Mouse (Mus musculus) kidney, embryonic 14.5 days (tissue): ENCODE measurements around the gene Clnk. TPM values are rescaled to one million over a fixed set of nuclear protein-coding genes. Genes with fewer than 3 reads are reported as not detected.

Experiments used
- ATAC-seq: fragments of 200-750 bp; cut with Nextera tagmentation; 2 replicates; pipeline ENCODE4 v1.8.0; 2017; ENCODE audit warnings: moderate number of reproducible peaks, mild to moderate bottlenecking, moderate TSS enrichment, moderate library complexity; ENCODE audit not compliant: low FRiP score, low TSS enrichment
- H3K27ac ChIP-seq: fragments of 300-500 bp; sonication (generic); 2 replicates; pipeline ENCODE4 v1.5.1; 2014; ENCODE audit warnings: low read depth, mild to moderate bottlenecking, low read length, moderate library complexity, mixed read lengths
- H3K27me3 ChIP-seq: fragments of 300-500 bp; sonication (generic); 2 replicates; pipeline ENCODE4 v1.6.1; 2014; ENCODE audit warnings: mild to moderate bottlenecking, low read length; ENCODE audit not compliant: control insufficient read depth, insufficient read depth
- H3K36me3 ChIP-seq: fragments of 300-500 bp; sonication (generic); 2 replicates; pipeline ENCODE4 v1.6.1; 2014; ENCODE audit warnings: low read length, mixed read lengths; ENCODE audit not compliant: control insufficient read depth, insufficient read depth
- H3K4me1 ChIP-seq: fragments of 300-500 bp; sonication (generic); 2 replicates; pipeline ENCODE4 v1.6.1; 2014; ENCODE audit warnings: low read length, mixed read lengths; ENCODE audit not compliant: control insufficient read depth, insufficient read depth
- H3K4me2 ChIP-seq: fragments of 300-500 bp; sonication (generic); replicated peaks from 2 replicates; pipeline ENCODE4 v1.6.1; 2014; ENCODE audit warnings: low read depth, mild to moderate bottlenecking, low read length
- H3K4me3 ChIP-seq: fragments of 300-500 bp; sonication (generic); 2 replicates; pipeline ENCODE4 v1.5.1; 2014; ENCODE audit warnings: mild to moderate bottlenecking, low read length
- H3K9ac ChIP-seq: fragments of 300-500 bp; sonication (generic); 2 replicates; pipeline ENCODE4 v1.6.1; 2014; ENCODE audit warnings: low read depth, mild to moderate bottlenecking, low read length, moderate library complexity
- H3K9me3 ChIP-seq: fragments of 300-500 bp; sonication (generic); 2 replicates; pipeline ENCODE4 v1.6.1; 2016; ENCODE audit warnings: low read length; ENCODE audit not compliant: control insufficient read depth
- WGBS: fragments of 180-500 bp; shearing (Covaris S2); extraction: QIAGEN DNeasy Blood & Tissue Kit; methylation state at CpG from one replicate; pipeline ENCODE4 v1.1.7; 2014; 5-methylcytosine and 5-hydroxymethylcytosine counted together
- polyA plus RNA-seq: library from polyadenylated mRNA; unstranded; fragments of >200 nt; fragmentation: Nextera tagmentation; extraction: Ambion mirVana; gene quantifications from 2 replicates; pipeline ENCODE4 v1.2.1, GENCODE M21; 2014

Clnk gene
- polyA plus RNA-seq, 1 experiment from 2014 or later, result not detected

GRCm38 (mm10) chr5:38881416-38881727, 4.8 kb upstream of the Clnk start:
- Histone ChIP-seq H3K9me3 (no peaks in the 10 kb centered on the region), H3K4me1 (no peaks in the 10 kb centered on the region), H3K27me3 (no peaks in the 10 kb centered on the region), H3K36me3 (no peaks in the 10 kb centered on the region), H3K4me3 (no peak overlapping the region), H3K27ac (no peak overlapping the region), H3K9ac (no peak overlapping the region), H3K4me2 (no peak overlapping the region)
- WGBS, result 78% methylated on average over 1 of the region's 1 CpGs
- no peak for ATAC-seq

DNA sequence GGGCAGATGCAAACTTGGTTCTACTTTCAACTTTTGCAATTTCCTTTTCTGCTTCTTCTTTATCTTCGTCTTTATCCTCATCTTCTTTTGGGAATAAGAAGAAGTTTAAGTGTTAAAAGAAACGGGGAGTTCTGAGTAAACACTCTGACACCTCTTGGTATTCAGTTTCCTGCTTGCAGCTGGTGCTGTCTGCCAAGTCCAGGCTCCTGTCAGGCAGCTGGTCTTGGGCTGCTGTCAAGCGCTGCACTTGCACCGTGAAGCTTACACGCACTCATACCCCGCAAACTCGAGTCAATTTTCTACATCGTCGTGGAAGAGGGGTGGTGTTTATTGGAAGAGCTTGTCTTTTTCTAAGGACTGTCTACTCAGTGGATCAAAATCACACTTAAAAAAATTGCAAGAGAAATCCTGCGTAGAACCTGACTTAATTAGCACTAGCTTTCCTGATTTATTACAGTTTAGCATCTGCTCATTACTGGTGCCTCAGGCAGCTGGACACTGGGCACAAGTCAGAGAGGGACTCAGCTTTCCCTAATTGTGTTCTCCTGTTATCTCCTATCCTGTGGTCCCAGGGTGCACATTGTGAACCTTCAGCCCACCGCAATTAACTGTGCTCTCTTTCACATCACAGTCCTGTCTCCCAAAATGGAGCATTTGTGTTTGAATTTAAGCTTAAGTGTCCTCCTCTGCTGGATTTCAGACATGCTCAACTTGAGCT, 3.5 kb upstream of the Clnk start:
- Histone ChIP-seq H3K36me3 (no peaks in the 10 kb centered on the region), H3K4me2 (no peak overlapping the region), H3K27me3 (no peaks in the 10 kb centered on the region), H3K4me1 (no peaks in the 10 kb centered on the region), H3K27ac (no peak overlapping the region), H3K4me3 (no peak overlapping the region), H3K9me3 (no peaks in the 10 kb centered on the region), H3K9ac (no peak overlapping the region)
- peak; percentile 78; the same call in 1 of the 2 replicates for ATAC-seq
- WGBS, result 32% methylated on average over 11 of the region's 11 CpGs

GRCm38 (mm10) chr5:38875403-38875802, 1.2 kb downstream of the Clnk start:
- no peaks in the 10 kb centered on the region for H3K27me3 ChIP-seq
- no peaks in the 10 kb centered on the region for H3K9me3 ChIP-seq
- no peak overlapping the region for H3K9ac ChIP-seq
- no peak for ATAC-seq
- H3K4me1 ChIP-seq, result no peaks in the 10 kb centered on the region
- WGBS, result 37% methylated on average over 3 of the region's 3 CpGs
- no peak overlapping the region for H3K27ac ChIP-seq
- H3K36me3 ChIP-seq, result no peaks in the 10 kb centered on the region
- H3K4me2 ChIP-seq, result no peak overlapping the region
- no peak overlapping the region for H3K4me3 ChIP-seq

- no peak overlapping the region for H3K27ac ChIP-seq
- WGBS, result 23% methylated on average over 1 of the region's 1 CpGs
- ATAC-seq, result no peak
- no peaks in the 10 kb centered on the region for H3K36me3 ChIP-seq
- H3K4me2 ChIP-seq, result no peak overlapping the region
- no peaks in the 10 kb centered on the region for H3K27me3 ChIP-seq
- no peaks in the 10 kb centered on the region for H3K9me3 ChIP-seq
- H3K9ac ChIP-seq, result no peak overlapping the region
- H3K4me3 ChIP-seq, result no peak overlapping the region
- no peaks in the 10 kb centered on the region for H3K4me1 ChIP-seq
Observed at GRCm38 (mm10) chr5:38874931-38875330, 1.7 kb downstream of the Clnk start.

DNA sequence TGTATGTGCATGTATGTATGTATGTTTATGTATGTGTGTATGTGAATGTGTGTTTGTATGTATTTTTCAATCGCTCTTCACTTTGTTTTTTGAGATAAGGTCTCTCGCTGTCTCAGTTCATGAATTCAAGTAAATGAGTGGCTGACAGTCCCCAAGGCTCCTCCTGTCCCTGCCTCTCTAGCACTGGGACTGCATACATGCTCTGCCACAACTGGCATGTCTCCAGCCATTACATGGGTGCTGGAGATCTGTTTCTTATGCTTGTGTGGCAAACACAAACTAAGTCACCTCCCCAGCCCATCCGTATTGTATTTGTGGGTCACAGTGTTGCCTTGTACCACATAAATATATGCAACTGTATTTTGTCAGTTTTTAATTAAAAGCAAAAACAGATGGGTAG, 3.7 kb downstream of the Clnk start:
- Histone ChIP-seq H3K4me2 (no peak overlapping the region), H3K36me3 (no peaks in the 10 kb centered on the region), H3K4me3 (no peak overlapping the region), H3K27ac (no peak overlapping the region), H3K9ac (no peak overlapping the region), H3K9me3 (no peaks in the 10 kb centered on the region), H3K27me3 (no peaks in the 10 kb centered on the region), H3K4me1 (no peaks in the 10 kb centered on the region)
- no peak for ATAC-seq
- WGBS, result 92% methylated on average over 3 of the region's 3 CpGs

DNA sequence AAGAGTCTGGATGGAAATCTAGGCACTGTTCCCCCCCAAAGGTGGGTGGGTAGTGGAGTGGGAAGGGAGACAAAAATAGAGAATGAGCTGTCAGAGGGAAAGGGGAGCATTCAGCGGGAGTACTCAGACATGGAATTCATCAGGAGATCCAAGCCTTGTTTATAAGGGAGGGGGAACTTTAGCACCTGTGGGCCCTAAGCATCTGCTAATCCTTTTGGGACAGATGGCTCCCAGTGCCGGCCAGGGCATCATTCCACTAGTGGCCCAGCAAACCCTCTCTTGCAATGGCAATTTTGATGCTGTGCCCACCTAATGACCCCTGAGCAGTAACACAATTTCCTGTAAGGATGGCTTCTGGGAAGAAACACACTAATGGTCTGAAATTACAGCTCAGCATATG, 5.0 kb downstream of the Clnk start:
- Histone ChIP-seq H3K9me3 (no peaks in the 10 kb centered on the region), H3K4me3 (no peak overlapping the region), H3K27ac (no peak overlapping the region), H3K36me3 (no peaks in the 10 kb centered on the region), H3K4me2 (no peak overlapping the region), H3K4me1 (no peaks in the 10 kb centered on the region), H3K27me3 (no peaks in the 10 kb centered on the region), H3K9ac (no peak overlapping the region)
- ATAC-seq, result no peak
- 70% methylated on average over 2 of the region's 2 CpGs for WGBS

- no peaks in the 10 kb centered on the region for H3K27me3 ChIP-seq
- no peak overlapping the region for H3K9ac ChIP-seq
- no peak overlapping the region for H3K27ac ChIP-seq
- 78% methylated on average over 12 of the region's 12 CpGs for WGBS
- H3K4me3 ChIP-seq, result no peak overlapping the region
- H3K9me3 ChIP-seq, result no peaks in the 10 kb centered on the region
- H3K4me2 ChIP-seq, result no peak overlapping the region
- no peaks in the 10 kb centered on the region for H3K4me1 ChIP-seq
- H3K36me3 ChIP-seq, result no peaks in the 10 kb centered on the region
- ATAC-seq, result no peak
Observed at GRCm38 (mm10) chr5:38870485-38870884, 6.1 kb downstream of the Clnk start.

GRCm38 (mm10) chr5:38869976-38870375, 6.6 kb downstream of the Clnk start:
- Histone ChIP-seq H3K4me3 (no peak overlapping the region), H3K4me2 (no peak overlapping the region), H3K4me1 (no peaks in the 10 kb centered on the region), H3K27me3 (no peaks in the 10 kb centered on the region), H3K36me3 (no peaks in the 10 kb centered on the region), H3K9me3 (no peaks in the 10 kb centered on the region), H3K27ac (no peak overlapping the region), H3K9ac (no peak overlapping the region)
- ATAC-seq, result no peak
- 87% methylated on average over 9 of the region's 9 CpGs for WGBS

DNA sequence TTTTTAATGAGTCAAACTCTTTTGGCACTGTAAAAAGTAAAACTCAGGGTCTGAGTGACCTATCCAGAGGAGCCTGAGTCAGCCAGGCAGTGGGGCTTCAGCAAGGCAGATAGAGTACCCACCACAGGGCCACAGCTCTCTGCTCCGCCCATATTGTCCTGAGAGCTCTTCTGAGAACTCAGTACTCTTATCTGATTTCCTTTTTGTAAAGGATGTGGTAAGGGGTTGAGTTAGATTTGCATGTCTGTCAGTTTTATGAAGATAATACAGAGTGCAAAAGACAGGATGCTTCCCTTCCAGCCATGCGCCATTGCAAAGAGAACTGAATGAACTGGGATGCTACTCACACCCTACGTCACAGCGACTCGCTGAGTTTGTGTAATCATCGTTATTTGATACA, 12.0 kb downstream of the Clnk start:
- no peak overlapping the region for H3K27ac ChIP-seq
- H3K36me3 ChIP-seq, result no peaks in the 10 kb centered on the region
- no peaks in the 10 kb centered on the region for H3K9me3 ChIP-seq
- no peaks in the 10 kb centered on the region for H3K4me1 ChIP-seq
- ATAC-seq, result no peak
- H3K27me3 ChIP-seq, result no peaks in the 10 kb centered on the region
- no peak overlapping the region for H3K9ac ChIP-seq
- no peak overlapping the region for H3K4me2 ChIP-seq
- H3K4me3 ChIP-seq, result no peak overlapping the region
- 82% methylated on average over 6 of the region's 6 CpGs for WGBS
